Mouse (Mus musculus) hematopoietic stem cell, adult 5-6 weeks (primary cell): ENCODE measurements at regions not wholly inside any gene's neighbourhood (a gene's known extent, or its start where the extent isn't known, plus 50 kb on each side); places are given as distances from the start of the nearest gene placed in this dataset.
"Not testable (repeated sequence)": the region's sequence is repeated elsewhere in the genome, so short reads cannot be mapped to it uniquely, and the experiment has no call there.

ENCODE experiments used
- ATAC-seq, 2 experiments: fragments of 125-278 bp in 1 of 2; replicated peaks in 1 of 2; 2 replicates each; pipeline ENCODE4 v1.8.0; 2016 to 2017; ENCODE audit warnings: inconsistent platforms in 2 of 2, mild to moderate bottlenecking in 2 of 2, moderate number of reproducible peaks in 2 of 2, low read depth in 1 of 2, moderate TSS enrichment in 1 of 2; ENCODE audit not compliant: low FRiP score in 2 of 2, poor library complexity in 2 of 2, severe bottlenecking in 2 of 2, insufficient read depth in 1 of 2, low TSS enrichment in 1 of 2

DNA sequence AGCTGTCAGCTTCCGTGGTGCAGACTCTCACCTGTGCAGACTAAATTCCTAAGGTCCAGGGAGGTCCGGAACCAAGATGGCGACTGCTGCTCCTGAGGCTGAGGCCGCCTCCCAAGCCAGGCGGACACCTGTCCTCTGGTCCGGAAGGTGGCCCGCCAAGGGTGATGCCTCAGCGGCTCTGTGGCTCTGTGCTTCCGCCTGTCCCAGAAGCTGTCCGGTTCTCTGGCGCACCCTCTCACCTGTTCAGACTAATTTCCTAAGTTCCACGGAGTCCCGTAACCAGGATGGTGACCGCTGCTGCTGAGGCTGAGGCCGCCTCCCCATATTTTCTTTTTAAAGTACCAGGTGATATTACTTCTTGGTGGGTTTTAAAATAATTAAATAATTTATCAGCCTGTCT, 65.4 kb upstream of the B3galnt2 start:
- ATAC-seq = not testable (repeated sequence)

DNA sequence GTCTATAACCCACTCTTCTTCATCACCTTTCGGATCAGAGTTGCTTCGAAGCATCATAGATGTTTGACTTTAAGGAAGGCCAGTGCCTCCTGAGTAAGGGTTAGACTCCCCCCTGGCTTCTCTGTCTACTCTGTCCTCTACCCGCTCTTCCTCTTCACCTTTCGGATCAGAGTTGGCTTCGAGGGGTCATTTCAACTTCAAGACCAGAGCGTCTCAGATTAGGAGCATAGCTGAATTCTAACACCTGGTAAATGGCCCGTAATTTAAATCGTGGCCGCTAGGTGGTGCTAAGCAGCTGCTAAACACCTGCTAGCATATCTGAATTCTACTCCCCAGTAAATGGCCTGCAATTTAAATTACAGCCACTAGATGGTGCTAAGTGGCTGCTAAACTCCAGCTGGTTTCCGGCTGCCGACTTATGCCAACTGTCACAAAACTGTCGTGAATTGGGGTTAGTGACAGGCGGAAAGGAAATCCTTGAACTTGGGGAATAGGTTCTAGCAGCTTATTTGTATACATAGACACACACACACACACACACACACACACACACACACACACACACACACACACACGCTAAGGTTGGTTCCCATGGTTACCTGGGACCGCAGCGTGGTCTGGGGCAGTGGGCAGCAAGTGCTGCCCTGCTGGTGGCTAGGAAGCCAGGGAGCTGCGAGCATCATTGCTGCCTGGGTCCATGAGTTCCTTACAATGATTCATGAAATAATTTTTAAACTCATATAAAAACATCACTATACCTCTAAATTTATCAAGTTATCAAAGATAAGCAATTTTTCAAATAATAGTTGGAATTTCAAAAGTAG, 64.8 kb upstream of the B3galnt2 start:
- ATAC-seq = peak; percentile 99 to 100

DNA sequence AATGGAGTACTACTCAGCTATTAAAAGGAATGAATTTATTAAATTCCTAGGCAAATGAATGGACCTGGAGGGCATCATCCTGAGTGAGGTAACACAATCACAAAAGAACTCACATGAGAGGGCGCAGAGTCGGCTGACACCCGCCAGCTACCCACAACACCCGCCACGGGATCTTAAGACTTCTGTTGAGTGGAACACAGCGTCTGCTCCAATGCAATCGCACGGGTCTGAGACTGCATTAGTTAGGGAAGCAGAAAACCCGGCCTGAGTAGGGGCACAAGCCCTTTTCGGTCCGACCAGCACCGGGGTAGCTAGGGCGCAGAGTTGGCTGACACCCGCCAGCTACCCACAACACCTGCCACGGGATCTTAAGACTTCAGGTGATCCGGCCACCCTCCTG, 52.1 kb upstream of the B3galnt2 start:
- not testable (repeated sequence) for ATAC-seq
